ENCODE assay signal across 8 mouse cellular contexts in the genomic region with DNA sequence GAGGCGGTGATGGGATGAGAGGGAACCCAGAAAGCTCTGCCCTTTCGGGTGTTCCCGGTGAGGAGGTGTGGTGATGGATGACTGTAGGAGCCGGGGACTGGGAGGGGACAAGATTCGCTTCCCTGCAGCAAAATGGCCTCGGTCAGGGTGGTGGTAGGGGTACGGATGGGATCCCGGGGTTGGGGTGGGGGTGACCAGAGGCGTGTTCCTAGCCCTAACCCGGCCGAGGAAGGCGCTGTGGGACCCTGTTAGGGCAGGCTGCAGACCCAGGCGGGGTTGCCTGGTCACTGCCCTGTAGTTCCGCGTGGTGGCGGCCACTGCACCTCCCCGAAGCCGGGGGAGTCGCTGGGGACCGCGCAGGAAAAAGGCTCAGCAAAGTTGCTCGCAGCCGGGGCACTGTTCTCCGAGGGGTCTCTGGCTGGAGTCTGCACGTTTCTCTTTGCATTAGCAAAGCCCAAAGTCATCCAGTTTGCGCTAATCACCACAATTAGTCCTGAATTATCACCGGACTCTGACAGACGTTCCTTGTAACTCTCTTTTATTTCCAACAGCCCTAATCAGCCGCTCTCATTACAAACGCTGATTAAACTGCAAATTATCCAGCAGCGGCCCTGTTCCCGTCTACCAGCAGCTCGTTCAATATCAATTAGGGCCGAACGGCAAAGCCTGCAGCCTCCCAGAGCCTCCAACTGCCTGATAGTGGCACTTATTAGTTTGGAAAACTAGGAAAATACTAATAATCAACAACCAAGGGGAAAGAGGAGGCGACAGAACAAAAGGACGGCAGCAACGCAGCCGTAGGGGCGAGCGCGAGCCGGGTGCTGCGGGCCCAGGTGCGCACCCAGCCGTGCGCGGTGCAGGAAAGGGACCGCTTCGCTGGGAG.
A peak's percentile ranks its signal among the peaks of the same experiment; 100 is the strongest.
DNase-seq lines count a peak whose midpoint lies in the region; ATAC-seq and TF ChIP-seq lines count a peak whose summit lies in the region.

No protein-coding gene starts in this region.

- peak; percentile 74 for ATAC-seq in hindbrain, embryonic 13.5 days (ENCODE audit: low FRiP score)
- ATAC-seq in liver, embryonic 13.5 days (ENCODE audit: low read depth) = no peak
- ATAC-seq in neural tube, embryonic 13.5 days (ENCODE audit: low read depth) = peak; percentile 62

- no peaks in the 10 kb centered on the region for H3K36me3 ChIP-seq in spleen, adult 2 months (ENCODE audit: control insufficient read depth, insufficient read depth, low read length)
- H3K36me3 ChIP-seq in forebrain, embryonic 10.5 days (replicated peaks) = no peaks in the 10 kb centered on the region
- H3K36me3 ChIP-seq in hindbrain, embryonic 13.5 days = no peaks in the 10 kb centered on the region
- no peaks in the 10 kb centered on the region for H3K36me3 ChIP-seq in liver, embryonic 13.5 days
- no peaks in the 10 kb centered on the region for H3K36me3 ChIP-seq in neural tube, embryonic 13.5 days

- H3K4me2 ChIP-seq in hindbrain, embryonic 13.5 days = peak overlapping the region; percentile 42
- H3K4me2 ChIP-seq in liver, embryonic 13.5 days = peak overlapping the region; percentile 53
- peak overlapping the region; percentile 44 for H3K4me2 ChIP-seq in neural tube, embryonic 13.5 days

- no peak for TF ChIP-seq CTCF in spleen, adult 2 months (IDR thresholded peaks at IDR 0.05; ENCODE audit: extremely low read depth, insufficient read depth, insufficient read length, insufficient replicate concordance)

- 1% methylated on average over 50 of the region's 50 CpGs for WGBS in spleen, adult 2 months
- whole genome bisulfite sequencing in forebrain, embryonic 10.5 days = under 1% methylated on average over 50 of the region's 50 CpGs
- under 1% methylated on average over 50 of the region's 50 CpGs for WGBS in hindbrain, embryonic 13.5 days
- 2% methylated on average over 50 of the region's 50 CpGs for WGBS in liver, embryonic 13.5 days (ENCODE audit: insufficient replicate concordance)
- WGBS in neural tube, embryonic 13.5 days = under 1% methylated on average over 50 of the region's 50 CpGs

- no peak for DNase-seq in spleen, adult 2 months (ENCODE audit: low read depth in 1 of 2, low spot score in 2 of 2)
- no peak for DNase-seq in spleen, postnatal 36 days (ENCODE audit: low spot score in 2 of 2)
- peak; percentile 74 for DNase-seq in forebrain, embryonic 10.5 days (ENCODE audit: extremely low spot score, low spot score)
- no peak for DNase-seq in liver, embryonic 13.5 days
- DNase-seq in cerebellum, adult 8-10 months = no peak
- no peak for DNase-seq in urinary bladder, postnatal 14 days (ENCODE audit: low spot score)

- H3K9ac ChIP-seq in hindbrain, embryonic 13.5 days = no peak overlapping the region
- H3K9ac ChIP-seq in liver, embryonic 13.5 days = no peak overlapping the region
- no peak overlapping the region; the same call in 1 of the 2 replicates for H3K9ac ChIP-seq in neural tube, embryonic 13.5 days

- H3K4me3 ChIP-seq in spleen, adult 2 months (ENCODE audit: extremely low read depth, insufficient read depth, insufficient read length) = peak overlapping the region; percentile 11; the same call in 1 of the 2 replicates
- H3K4me3 ChIP-seq in forebrain, embryonic 10.5 days = peak overlapping the region; percentile 45
- H3K4me3 ChIP-seq in hindbrain, embryonic 13.5 days = peak overlapping the region; percentile 22
- H3K4me3 ChIP-seq in liver, embryonic 13.5 days (replicated peaks) = peak overlapping the region; percentile 29
- peak overlapping the region; percentile 17 for H3K4me3 ChIP-seq in neural tube, embryonic 13.5 days

- no peak overlapping the region for H3K27ac ChIP-seq in spleen, adult 2 months (ENCODE audit: insufficient read depth, low read length)
- H3K27ac ChIP-seq in forebrain, embryonic 10.5 days = no peak overlapping the region
- peak overlapping the region; percentile 30 for H3K27ac ChIP-seq in hindbrain, embryonic 13.5 days
- H3K27ac ChIP-seq in liver, embryonic 13.5 days = no peak overlapping the region
- peak overlapping the region; percentile 39 for H3K27ac ChIP-seq in neural tube, embryonic 13.5 days (replicated peaks)

- no peak for TF ChIP-seq POLR2A in spleen, adult 2 months (IDR thresholded peaks at IDR 0.05; ENCODE audit: low read depth, low read length)

- peaks cover 15% of the 10 kb centered on the region for H3K27me3 ChIP-seq in spleen, adult 2 months (ENCODE audit: control insufficient read depth, insufficient read depth, low read length)
- peaks cover 100% of the 10 kb centered on the region for H3K27me3 ChIP-seq in forebrain, embryonic 10.5 days (ENCODE audit: poor library complexity, severe bottlenecking)
- H3K27me3 ChIP-seq in hindbrain, embryonic 13.5 days = peaks cover 97% of the 10 kb centered on the region
- H3K27me3 ChIP-seq in liver, embryonic 13.5 days = peaks cover 92% of the 10 kb centered on the region
- H3K27me3 ChIP-seq in neural tube, embryonic 13.5 days = peaks cover 99% of the 10 kb centered on the region

- H3K4me1 ChIP-seq in spleen, adult 2 months (ENCODE audit: control insufficient read depth, insufficient read depth, insufficient read length) = no peaks in the 10 kb centered on the region
- peaks cover 38% of the 10 kb centered on the region for H3K4me1 ChIP-seq in forebrain, embryonic 10.5 days
- H3K4me1 ChIP-seq in hindbrain, embryonic 13.5 days (replicated peaks) = peaks cover 21% of the 10 kb centered on the region
- peaks cover 5% of the 10 kb centered on the region; the same call in 1 of the 2 replicates for H3K4me1 ChIP-seq in liver, embryonic 13.5 days (replicated peaks)
- peaks cover 31% of the 10 kb centered on the region for H3K4me1 ChIP-seq in neural tube, embryonic 13.5 days (replicated peaks)

- no peaks in the 10 kb centered on the region for H3K9me3 ChIP-seq in forebrain, embryonic 10.5 days
- H3K9me3 ChIP-seq in hindbrain, embryonic 13.5 days = no peaks in the 10 kb centered on the region
- no peaks in the 10 kb centered on the region for H3K9me3 ChIP-seq in liver, embryonic 13.5 days (replicated peaks)
- no peaks in the 10 kb centered on the region for H3K9me3 ChIP-seq in neural tube, embryonic 13.5 days

Comparison
In these comparisons a context has a peak if more than half of its experiments do, and no peak if none do; other contexts are left out.
1. H3K27ac ChIP-seq: peak in hindbrain, embryonic 13.5 days (single experiment) and neural tube, embryonic 13.5 days (single experiment); none in spleen, adult 2 months (single experiment), forebrain, embryonic 10.5 days (single experiment) and liver, embryonic 13.5 days (single experiment).
2. Peak in every context shown above with its lines, with median percentiles within 50 percentile points of each other: H3K4me3 ChIP-seq and H3K4me2 ChIP-seq.